Mouse (Mus musculus): ENCODE results near the gene Jmjd4.

DNA sequence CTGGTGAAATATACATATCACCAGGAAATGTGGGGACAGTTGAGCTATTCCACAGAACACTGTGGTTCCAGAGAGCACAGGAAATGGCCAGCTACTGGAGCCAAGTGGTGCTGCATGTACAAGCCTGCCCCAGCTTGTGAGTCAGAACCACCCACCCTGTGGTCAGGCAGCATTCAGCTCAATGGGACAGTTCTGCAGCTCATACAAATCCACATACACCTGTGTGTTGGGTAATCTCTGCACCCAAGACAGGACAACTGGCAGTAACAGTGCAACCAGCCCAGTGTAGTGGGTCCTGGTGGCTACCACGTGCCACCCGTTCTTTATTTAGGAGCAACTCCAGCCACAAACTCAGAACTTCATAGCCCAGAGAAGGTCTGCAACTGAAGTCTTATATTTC, 27.9 kb upstream of the Jmjd4 start:
- TF ChIP-seq POLR2A (IDR thresholded peaks at IDR 0.05; ENCODE audit: borderline replicate concordance, control insufficient read depth, low read depth, low read length) (no peak), CTCF (IDR thresholded peaks at IDR 0.05; ENCODE audit: control insufficient read depth, insufficient read depth, low read length) (no peak)

Measured in bone marrow, adult 2 months (tissue).